Mouse (Mus musculus) limb, embryonic 13.5 days (tissue): ENCODE measurements around the gene Upk1b. TPM values are rescaled to one million over a fixed set of nuclear protein-coding genes. Genes with fewer than 3 reads are reported as not detected.
A peak's percentile ranks its signal among the peaks of the same experiment; 100 is the strongest.

Experiments
- ATAC-seq: fragments of 200-750 bp; cut with Nextera tagmentation; 2 replicates; pipeline ENCODE4 v1.8.0; 2017; ENCODE audit warnings: low read depth, moderate number of reproducible peaks, moderate TSS enrichment; ENCODE audit not compliant: low FRiP score
- H3K27ac ChIP-seq: fragments of 300-500 bp; sonication (generic); 2 replicates; pipeline ENCODE4 v1.5.1; 2015; ENCODE audit warnings: inconsistent platforms, mild to moderate bottlenecking, moderate library complexity
- H3K27me3 ChIP-seq: fragments of 300-500 bp; sonication (generic); 2 replicates; pipeline ENCODE4 v1.6.1; 2015; ENCODE audit warnings: mild to moderate bottlenecking, inconsistent platforms
- H3K36me3 ChIP-seq: fragments of 300-500 bp; sonication (generic); 2 replicates; pipeline ENCODE4 v1.6.1; 2015; ENCODE audit warnings: inconsistent platforms, mild to moderate bottlenecking, moderate library complexity
- H3K4me1 ChIP-seq: fragments of 300-500 bp; sonication (generic); 2 replicates; pipeline ENCODE4 v1.6.1; 2015; ENCODE audit warnings: inconsistent platforms
- H3K4me2 ChIP-seq: fragments of 300-500 bp; sonication (generic); replicated peaks from 2 replicates; pipeline ENCODE4 v1.6.1; 2015; ENCODE audit warnings: inconsistent platforms, mild to moderate bottlenecking, moderate library complexity
- H3K4me3 ChIP-seq: fragments of 300-500 bp; sonication (generic); 2 replicates; pipeline ENCODE4 v1.5.1; 2015; ENCODE audit warnings: moderate library complexity, mild to moderate bottlenecking, inconsistent platforms
- H3K9ac ChIP-seq: fragments of 300-500 bp; sonication (generic); 2 replicates; pipeline ENCODE4 v1.6.1; 2015; ENCODE audit warnings: mild to moderate bottlenecking, inconsistent platforms
- H3K9me3 ChIP-seq: fragments of 300-500 bp; sonication (generic); 2 replicates; pipeline ENCODE4 v1.6.1; 2016; ENCODE audit warnings: inconsistent platforms
- WGBS: fragments of 180-500 bp; shearing (Covaris S2); methylation state at CpG from one replicate; pipeline ENCODE4 v1.1.7; 2015; 5-methylcytosine and 5-hydroxymethylcytosine counted together
- polyA plus RNA-seq: library from polyadenylated mRNA; unstranded; fragments of >200 nt; fragmentation: Nextera tagmentation; extraction: Ambion mirVana; gene quantifications from 2 replicates; pipeline ENCODE4 v1.2.1, GENCODE M21; 2015

Gene Upk1b
- polyA plus RNA-seq, 1 experiment from 2014 or later = 12.1 TPM

DNA sequence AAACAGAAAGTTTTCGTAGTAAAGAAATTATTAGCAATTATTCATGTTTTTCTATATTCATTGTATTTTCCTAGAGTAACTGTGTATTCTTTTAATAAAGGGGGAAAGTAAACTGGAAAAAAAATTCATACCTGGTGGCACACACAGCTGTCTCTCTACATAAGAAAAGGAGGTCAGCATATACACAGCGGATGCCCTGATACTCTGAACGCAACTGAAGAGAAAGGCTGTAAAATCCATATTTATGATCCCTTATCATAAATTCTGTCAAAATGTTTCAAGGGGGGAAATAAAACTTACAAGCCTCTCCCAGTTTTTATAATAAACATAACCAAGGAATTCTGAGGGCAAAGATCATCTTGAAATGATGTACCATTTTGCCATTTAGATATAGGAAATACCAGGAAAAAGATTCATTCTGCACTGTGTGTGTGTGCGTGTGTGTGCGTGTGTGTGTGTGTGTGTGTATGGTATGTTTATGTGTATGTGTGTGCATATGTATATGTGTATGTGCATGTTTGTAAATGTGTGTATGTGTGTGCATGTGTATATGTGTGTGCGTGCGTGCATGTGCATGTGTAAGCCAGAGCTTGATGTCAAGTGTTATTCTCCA lies 19.1 kb downstream of the Upk1b start:
- no peak for ATAC-seq
- no peaks in the 10 kb centered on the region for H3K36me3 ChIP-seq
- 0 out of 2 replicates have a peak, but pooled peaks cover 4% of the 10 kb centered on the region for H3K4me1 ChIP-seq
- no peak overlapping the region for H3K4me2 ChIP-seq
- no peak overlapping the region for H3K4me3 ChIP-seq
- no peaks in the 10 kb centered on the region; the same call in 1 of the 2 replicates for H3K27me3 ChIP-seq
- no peak overlapping the region for H3K9ac ChIP-seq
- H3K9me3 ChIP-seq = no peaks in the 10 kb centered on the region
- 95% methylated on average over 7 of the region's 7 CpGs for WGBS
- H3K27ac ChIP-seq = no peak overlapping the region

GRCm38 (mm10) chr16:38776342-38776741 lies 23.8 kb downstream of the Upk1b start:
- Histone ChIP-seq H3K9ac (no peak overlapping the region), H3K4me2 (no peak overlapping the region), H3K36me3 (no peaks in the 10 kb centered on the region), H3K27me3 (no peaks in the 10 kb centered on the region), H3K4me1 (peaks cover 29% of the 10 kb centered on the region), H3K27ac (no peak overlapping the region), H3K4me3 (no peak overlapping the region), H3K9me3 (no peaks in the 10 kb centered on the region)
- 54% methylated on average over 6 of the region's 6 CpGs for WGBS
- no peak for ATAC-seq

DNA sequence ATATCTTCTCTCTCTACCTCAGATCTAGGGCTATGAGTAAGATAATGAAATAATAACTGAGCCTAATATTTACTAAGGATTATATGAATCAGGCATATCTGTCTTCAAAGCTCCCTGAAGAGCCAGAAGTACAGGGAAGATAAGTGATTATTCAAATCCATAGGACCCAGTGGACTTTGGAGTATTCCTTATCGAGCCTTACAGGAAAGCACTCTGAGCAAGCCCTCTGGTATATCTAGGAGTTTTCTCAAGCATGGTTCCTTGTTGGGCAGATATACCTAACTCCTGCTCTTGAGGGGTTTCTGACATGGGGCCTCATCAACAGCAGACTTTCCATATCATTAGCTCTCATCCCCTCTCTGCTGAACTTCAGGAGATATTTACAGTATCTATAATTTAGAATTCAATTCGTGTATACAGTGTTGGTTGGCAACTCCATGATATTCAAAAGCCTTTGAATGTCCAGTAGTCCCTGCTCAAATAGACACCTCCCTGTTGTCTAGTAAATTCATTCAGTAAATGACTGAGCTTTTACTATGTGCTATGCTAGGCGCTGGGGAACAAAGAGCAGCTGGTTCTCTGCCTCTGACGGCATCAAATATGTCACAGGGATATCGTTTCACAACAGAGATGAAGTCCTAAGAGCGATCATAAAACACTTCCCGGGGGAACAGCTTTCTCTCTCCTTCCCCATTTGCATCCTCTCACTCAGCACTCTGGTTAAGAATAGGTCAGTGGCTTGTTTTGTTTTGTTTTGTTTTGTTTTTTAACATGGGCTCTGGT lies 25.0 kb downstream of the Upk1b start:
- no peak overlapping the region for H3K4me2 ChIP-seq
- no peak overlapping the region for H3K27ac ChIP-seq
- H3K27me3 ChIP-seq = no peaks in the 10 kb centered on the region
- ATAC-seq = no peak; the same call in 1 of the 2 replicates
- H3K4me1 ChIP-seq = peaks cover 29% of the 10 kb centered on the region
- no peaks in the 10 kb centered on the region for H3K9me3 ChIP-seq
- WGBS = 39% methylated on average over 7 of the region's 7 CpGs
- H3K9ac ChIP-seq = no peak overlapping the region
- no peaks in the 10 kb centered on the region for H3K36me3 ChIP-seq
- H3K4me3 ChIP-seq = no peak overlapping the region

DNA sequence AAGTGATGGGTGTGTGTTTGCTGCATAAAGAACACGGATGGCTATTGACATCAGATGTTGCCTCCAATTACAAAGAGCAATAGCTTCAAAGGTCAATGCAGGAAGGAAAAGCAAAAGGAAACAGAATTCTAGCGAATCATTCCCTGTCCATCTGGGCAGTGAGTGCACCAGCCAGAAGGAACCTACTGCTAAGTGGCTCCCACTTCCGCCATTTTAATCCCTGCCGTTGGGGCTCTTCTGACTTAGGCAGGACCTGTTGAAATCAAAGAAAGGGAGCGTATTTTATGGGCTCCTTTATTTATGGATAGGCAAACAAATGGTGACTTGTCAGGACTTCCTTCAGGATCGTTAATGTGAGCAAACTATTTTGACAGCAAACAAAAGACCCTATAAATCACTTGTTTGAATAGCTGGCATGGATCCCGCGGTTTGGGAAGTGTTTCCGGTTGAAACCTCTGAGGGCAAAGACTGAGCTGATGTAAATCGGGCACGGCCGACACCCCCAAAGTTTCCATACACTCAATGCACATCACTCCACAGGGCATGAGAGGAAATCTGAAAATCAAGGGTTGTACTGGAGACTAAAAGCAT lies 27.1 kb downstream of the Upk1b start:
- H3K4me1 ChIP-seq = peaks cover 29% of the 10 kb centered on the region
- H3K36me3 ChIP-seq = peaks cover 13% of the 10 kb centered on the region
- no peaks in the 10 kb centered on the region for H3K9me3 ChIP-seq
- 32% methylated on average over 12 of the region's 12 CpGs for WGBS
- H3K4me3 ChIP-seq = no peak overlapping the region
- no peak overlapping the region for H3K27ac ChIP-seq
- H3K4me2 ChIP-seq = 0 out of 2 replicates have a peak overlapping the region, but pooled peaks have one; percentile 1
- no peak for ATAC-seq
- H3K9ac ChIP-seq = no peak overlapping the region
- H3K27me3 ChIP-seq = no peaks in the 10 kb centered on the region

- Histone ChIP-seq H3K36me3 (peaks cover 28% of the 10 kb centered on the region), H3K27ac (no peak overlapping the region), H3K4me3 (no peak overlapping the region), H3K9ac (no peak overlapping the region), H3K4me2 (no peak overlapping the region), H3K27me3 (no peaks in the 10 kb centered on the region), H3K4me1 (peaks cover 27% of the 10 kb centered on the region), H3K9me3 (no peaks in the 10 kb centered on the region)
- ATAC-seq = no peak
- 95% methylated on average over 6 of the region's 6 CpGs for WGBS
Observed at GRCm38 (mm10) chr16:38771145-38771544, 29.0 kb downstream of the Upk1b start.

DNA sequence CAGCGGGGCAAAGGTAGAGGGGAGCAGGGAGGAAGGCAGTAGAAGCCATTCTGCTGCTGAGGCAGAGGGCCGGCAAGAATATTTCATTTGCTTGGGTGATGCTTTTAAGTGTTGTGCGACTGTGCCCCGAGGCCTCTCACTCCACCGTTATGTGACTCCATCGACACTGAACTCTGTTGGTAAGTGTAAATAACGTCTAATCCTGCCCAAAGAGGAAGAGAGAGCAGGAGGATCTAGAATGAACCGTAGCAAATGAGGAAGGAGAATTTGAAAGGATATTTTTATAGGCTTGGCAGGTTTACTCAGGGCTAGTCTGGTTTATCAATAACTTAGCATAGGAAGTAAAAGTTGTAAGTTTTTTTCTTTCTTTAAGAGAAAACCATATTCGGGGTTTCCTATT lies 30.6 kb downstream of the Upk1b start:
- Histone ChIP-seq H3K9ac (no peak overlapping the region), H3K4me3 (no peak overlapping the region), H3K4me2 (no peak overlapping the region), H3K27ac (no peak overlapping the region), H3K4me1 (peaks cover 14% of the 10 kb centered on the region), H3K27me3 (no peaks in the 10 kb centered on the region), H3K36me3 (peaks cover 36% of the 10 kb centered on the region), H3K9me3 (no peaks in the 10 kb centered on the region)
- WGBS = 76% methylated on average over 9 of the region's 9 CpGs
- ATAC-seq = no peak

GRCm38 (mm10) chr16:38768386-38768785 lies 31.7 kb downstream of the Upk1b start:
- Histone ChIP-seq H3K4me3 (no peak overlapping the region), H3K9me3 (no peaks in the 10 kb centered on the region), H3K36me3 (peaks cover 39% of the 10 kb centered on the region), H3K4me1 (peaks cover 18% of the 10 kb centered on the region), H3K27me3 (no peaks in the 10 kb centered on the region), H3K27ac (no peak overlapping the region), H3K9ac (no peak overlapping the region), H3K4me2 (no peak overlapping the region)
- WGBS = 89% methylated on average over 8 of the region's 8 CpGs
- ATAC-seq = no peak

GRCm38 (mm10) chr16:38767761-38768160 lies 32.4 kb downstream of the Upk1b start:
- WGBS = 79% methylated on average over 8 of the region's 8 CpGs
- no peak overlapping the region for H3K9ac ChIP-seq
- peaks cover 45% of the 10 kb centered on the region for H3K36me3 ChIP-seq
- no peaks in the 10 kb centered on the region for H3K27me3 ChIP-seq
- peaks cover 15% of the 10 kb centered on the region for H3K4me1 ChIP-seq
- no peaks in the 10 kb centered on the region for H3K9me3 ChIP-seq
- H3K4me3 ChIP-seq = no peak overlapping the region
- H3K27ac ChIP-seq = no peak overlapping the region
- H3K4me2 ChIP-seq = no peak overlapping the region
- ATAC-seq = no peak

DNA sequence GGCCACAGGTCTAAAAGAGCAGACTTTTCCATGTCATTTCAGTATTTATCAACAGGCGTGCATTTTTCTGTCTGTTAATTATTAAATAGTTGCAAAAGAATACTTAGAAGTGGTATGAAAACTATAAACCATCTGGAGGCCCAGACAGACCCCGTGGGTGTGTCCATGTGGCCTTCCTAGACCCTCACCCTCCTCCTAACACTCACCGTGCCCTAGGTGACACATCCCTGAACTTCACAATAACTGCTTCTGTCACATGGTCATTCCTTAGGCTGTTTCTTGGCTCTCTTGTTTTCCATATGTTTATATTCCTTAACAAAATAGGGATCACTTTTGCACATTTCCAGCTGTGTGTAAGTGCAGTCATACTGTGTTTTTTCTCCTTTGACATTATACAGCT lies 33.5 kb downstream of the Upk1b start:
- Histone ChIP-seq H3K4me3 (no peak overlapping the region), H3K27me3 (no peaks in the 10 kb centered on the region), H3K36me3 (peaks cover 52% of the 10 kb centered on the region), H3K27ac (no peak overlapping the region), H3K4me1 (0 out of 2 replicates have a peak, but pooled peaks cover 8% of the 10 kb centered on the region), H3K4me2 (no peak overlapping the region), H3K9ac (no peak overlapping the region), H3K9me3 (no peaks in the 10 kb centered on the region)
- WGBS = 54% methylated on average over 3 of the region's 3 CpGs
- ATAC-seq = no peak

DNA sequence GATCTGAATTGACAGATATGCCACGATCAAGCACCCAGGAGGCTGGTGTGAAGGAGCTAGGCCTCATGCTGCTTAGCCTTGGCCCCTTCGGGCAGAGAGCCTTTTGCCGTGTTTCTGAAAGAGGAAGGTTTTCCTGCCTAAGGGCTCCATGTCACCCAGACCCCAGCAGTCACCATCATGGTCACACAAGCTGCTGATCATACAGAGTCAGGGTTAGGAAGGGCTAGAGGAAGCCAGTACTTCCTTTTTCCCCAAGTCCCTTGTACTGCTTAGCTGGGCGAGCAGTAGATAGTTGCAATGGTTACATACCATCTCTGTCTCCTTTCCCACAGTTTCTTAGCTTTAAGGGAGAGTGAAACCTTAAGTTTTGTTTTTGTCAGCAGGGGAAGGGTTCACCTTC lies 36.6 kb downstream of the Upk1b start:
- H3K27ac ChIP-seq = no peak overlapping the region
- H3K9ac ChIP-seq = no peak overlapping the region
- no peak for ATAC-seq
- no peaks in the 10 kb centered on the region for H3K9me3 ChIP-seq
- H3K4me3 ChIP-seq = no peak overlapping the region
- no peaks in the 10 kb centered on the region for H3K27me3 ChIP-seq
- peaks cover 67% of the 10 kb centered on the region for H3K36me3 ChIP-seq
- H3K4me1 ChIP-seq = peaks cover 17% of the 10 kb centered on the region
- H3K4me2 ChIP-seq = no peak overlapping the region
- WGBS = 84% methylated on average over 4 of the region's 4 CpGs

DNA sequence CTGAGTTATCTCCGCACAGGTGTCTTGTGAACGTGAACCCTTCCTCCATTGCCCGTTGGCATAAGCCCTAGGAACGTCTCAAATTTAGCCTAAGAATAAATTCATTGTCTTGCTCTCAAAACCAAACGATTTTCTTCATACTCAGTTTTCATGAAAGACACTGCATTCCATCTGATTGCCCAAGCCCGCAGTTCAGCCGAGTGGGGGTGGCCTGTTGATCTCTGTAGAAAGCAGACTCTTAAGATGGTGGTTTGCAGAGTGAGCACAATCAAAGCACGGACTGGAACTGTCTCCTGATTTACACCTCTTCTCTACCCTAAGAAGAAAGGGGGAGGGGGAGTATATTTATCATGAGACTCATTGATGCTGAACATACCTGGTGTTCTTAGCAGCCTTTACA lies 37.7 kb downstream of the Upk1b start:
- Histone ChIP-seq H3K27ac (no peak overlapping the region), H3K36me3 (peaks cover 67% of the 10 kb centered on the region), H3K4me1 (peaks cover 24% of the 10 kb centered on the region), H3K9me3 (no peaks in the 10 kb centered on the region), H3K4me3 (no peak overlapping the region), H3K9ac (no peak overlapping the region), H3K4me2 (no peak overlapping the region), H3K27me3 (no peaks in the 10 kb centered on the region)
- no peak for ATAC-seq
- 90% methylated on average over 8 of the region's 8 CpGs for WGBS

DNA sequence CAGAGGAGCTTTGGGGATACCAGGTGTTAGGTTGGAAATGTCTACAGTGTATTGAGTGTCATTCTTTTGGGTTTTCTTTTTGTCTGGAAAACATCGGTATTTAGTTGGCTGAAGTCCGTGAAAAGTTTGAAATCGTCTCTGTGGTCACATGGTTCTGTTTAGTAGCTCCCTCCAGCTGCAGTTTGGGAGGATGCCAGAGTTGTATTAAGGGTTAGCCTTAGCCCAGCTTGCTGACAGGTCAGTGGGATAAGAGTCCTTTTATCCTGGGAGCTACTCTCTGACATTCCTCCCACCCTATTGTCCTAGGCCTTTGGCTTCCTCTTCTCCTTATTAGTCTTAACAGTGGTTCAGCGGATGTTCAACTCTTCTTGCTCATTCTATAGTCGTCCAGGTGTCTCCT lies 38.2 kb downstream of the Upk1b start:
- ATAC-seq = no peak
- Histone ChIP-seq H3K27ac (no peak overlapping the region), H3K4me3 (no peak overlapping the region), H3K36me3 (peaks cover 64% of the 10 kb centered on the region), H3K9ac (no peak overlapping the region), H3K4me1 (peaks cover 24% of the 10 kb centered on the region), H3K9me3 (no peaks in the 10 kb centered on the region; the same call in 1 of the 2 replicates), H3K27me3 (no peaks in the 10 kb centered on the region), H3K4me2 (no peak overlapping the region)
- WGBS = 67% methylated on average over 5 of the region's 5 CpGs
